Mouse (Mus musculus) MEL (cell line): ENCODE results near the gene Golm1. TPM values are rescaled to one million over a fixed set of nuclear protein-coding genes. Genes with fewer than 3 reads are reported as not detected.

Experiments used
- CHD2 ChIP-seq: IDR thresholded peaks from 2 replicates; pipeline ENCODE4 v1.6.1; 2011; ENCODE audit warnings: low read length, improper control_type of control experiment
- MAX ChIP-seq: IDR thresholded peaks from 2 replicates; pipeline ENCODE4 v1.6.1; 2011; ENCODE audit warnings: low read length, improper control_type of control experiment
- MAZ ChIP-seq: IDR thresholded peaks from 2 replicates; pipeline ENCODE4 v1.6.1; 2012; ENCODE audit warnings: low read depth, mild to moderate bottlenecking, inconsistent platforms, low read length, improper control_type of control experiment
- TCF12 ChIP-seq: IDR thresholded peaks from 2 replicates; pipeline ENCODE4 v1.6.1; 2014; ENCODE audit warnings: low read depth, mild to moderate bottlenecking, inconsistent platforms, low read length, improper control_type of control experiment, moderate library complexity
- polyA plus RNA-seq, 2 experiments: library from polyadenylated mRNA; stranded (reverse) in 1 of 2; unstranded in 1 of 2; fragments of >175 nt in 1 of 2; fragments of >200 nt in 1 of 2; gene quantifications; 2 replicates each; pipeline versions ENCODE4 v1.2.1 to v1.2.4; 2012; ENCODE audit warnings: low replicate concordance in 2 of 2, low read depth in 1 of 2; ENCODE audit not compliant: insufficient read length in 2 of 2, insufficient read depth in 1 of 2, missing spikeins in 1 of 2
- total RNA-seq: library from RNA; depleted of rRNA; stranded (reverse); fragments of 300-350 nt; gene quantifications from 2 replicates; pipeline ENCODE4 v1.2.3, GENCODE M21; 2012; rRNA removed

Golm1 gene
- total and polyA plus RNA-seq, 3 experiments, result 22.1 to 26.8 TPM; not detected in 1

DNA sequence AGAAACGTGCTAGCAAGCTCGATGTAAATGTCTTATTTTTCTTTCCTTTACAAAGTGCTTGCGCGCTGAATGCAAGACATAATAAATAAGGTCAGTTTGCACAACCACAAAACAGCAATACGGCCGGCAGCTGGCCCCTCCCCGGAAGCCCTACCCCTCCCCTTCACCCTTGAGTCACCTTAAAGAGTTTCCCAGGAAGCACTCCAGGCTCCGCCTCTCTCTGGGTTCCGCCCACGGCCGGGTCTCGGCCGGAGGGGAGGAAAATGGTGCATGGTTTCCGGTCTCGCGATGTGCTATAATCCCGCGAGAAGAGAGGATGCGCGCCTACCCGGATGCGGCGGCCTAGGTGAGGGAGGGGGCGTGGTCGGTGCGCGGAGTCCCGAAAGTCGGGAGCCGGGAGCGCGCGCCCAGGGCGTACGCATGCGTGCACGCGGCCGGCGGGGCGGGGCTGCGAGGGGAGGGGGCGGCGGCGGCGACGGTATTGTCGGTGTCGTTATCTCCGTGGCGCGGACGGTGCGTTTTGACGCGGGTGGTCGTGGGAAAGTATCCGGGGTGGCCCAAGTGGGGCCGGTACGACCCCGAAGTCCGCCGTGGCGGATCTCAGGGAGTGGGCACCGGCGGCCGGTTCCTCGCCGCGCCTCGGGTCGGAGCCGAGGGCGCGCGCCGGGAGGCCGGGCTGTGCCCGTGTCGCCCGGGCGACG is 90.5 kb downstream of the Golm1 start, which contains the start of the genes Agtpbp1 and Naa35 (continued):
- TF ChIP-seq MAX (no peak), TCF12 (peak; percentile 73), MAZ (peak; percentile 97), CHD2 (peak; percentile 99)

Other genes with a start within 250 kb of the Golm1 start
- 24.2 and 29.8 TPM in 2 replicates for gene Agtpbp1, start 90.6 kb downstream of the Golm1 start, total RNA-seq
- gene Agtpbp1, start 90.6 kb downstream of the Golm1 start, polyA plus RNA-seq, result 100 to 1,000 TPM in 1 of 2 experiments, 10 to 100 TPM in 1; 33.7 to 117 TPM
- gene Naa35, start 90.6 kb downstream of the Golm1 start, total RNA-seq, result 19.5 and 25.8 TPM in 2 replicates
- 10 to 100 TPM in 1 of 2 experiments, not detected in 1; 44.4 TPM for gene Naa35, start 90.6 kb downstream of the Golm1 start, polyA plus RNA-seq
- not detected in 2 replicates for gene 4921517D22Rik, start 18.3 kb upstream of the Golm1 start, total RNA-seq
- gene 4921517D22Rik, start 18.3 kb upstream of the Golm1 start, polyA plus RNA-seq, result not detected
- not detected in 2 replicates for gene Spata31d1a, start 34.5 kb upstream of the Golm1 start, total RNA-seq
- under 1 TPM in 1 of 2 experiments, not detected in 1; 0.03 TPM for gene Spata31d1a, start 34.5 kb upstream of the Golm1 start, polyA plus RNA-seq
- not detected in 2 replicates for gene Spata31d1b, start 36.5 kb upstream of the Golm1 start, total RNA-seq
- not detected for gene Spata31d1b, start 36.5 kb upstream of the Golm1 start, polyA plus RNA-seq
- not detected in 2 replicates for gene Spata31d1d, start 55.9 kb upstream of the Golm1 start, total RNA-seq
- not detected for gene Spata31d1d, start 55.9 kb upstream of the Golm1 start, polyA plus RNA-seq
- gene 1700014D04Rik, start 70.9 kb upstream of the Golm1 start, total RNA-seq, result not detected in 2 replicates
- gene 1700014D04Rik, start 70.9 kb upstream of the Golm1 start, polyA plus RNA-seq, result under 1 TPM in 1 of 2 experiments, not detected in 1; 0.06 TPM
- 27.1 and 31.2 TPM in 2 replicates for gene Isca1, start 94.0 kb upstream of the Golm1 start, total RNA-seq
- gene Isca1, start 94.0 kb upstream of the Golm1 start, polyA plus RNA-seq, result 10 to 100 TPM; 63.5 to 76.3 TPM
- gene Gm49354, start 106.4 kb upstream of the Golm1 start, total RNA-seq, result not detected in 2 replicates
- gene Gm49354, start 106.4 kb upstream of the Golm1 start, polyA plus RNA-seq, result 1 to 10 TPM in 1 of 2 experiments, not detected in 1; 3.6 TPM
- 38.1 and 47.7 TPM in 2 replicates for gene Tut7, start 147.3 kb upstream of the Golm1 start, total RNA-seq
- 100 to 1,000 TPM in 1 of 2 experiments, 10 to 100 TPM in 1; 53.8 to 135 TPM for gene Tut7, start 147.3 kb upstream of the Golm1 start, polyA plus RNA-seq